Mouse (Mus musculus): ENCODE measurements at regions not wholly inside any gene's neighbourhood (a gene's known extent, or its start where the extent isn't known, plus 50 kb on each side); places are given as distances from the start of the nearest gene placed in this dataset.
A peak's percentile ranks its signal among the peaks of the same experiment; 100 is the strongest.
"Not testable (repeated sequence)": the region's sequence is repeated elsewhere in the genome, so short reads cannot be mapped to it uniquely, and the experiment has no call there.

DNA sequence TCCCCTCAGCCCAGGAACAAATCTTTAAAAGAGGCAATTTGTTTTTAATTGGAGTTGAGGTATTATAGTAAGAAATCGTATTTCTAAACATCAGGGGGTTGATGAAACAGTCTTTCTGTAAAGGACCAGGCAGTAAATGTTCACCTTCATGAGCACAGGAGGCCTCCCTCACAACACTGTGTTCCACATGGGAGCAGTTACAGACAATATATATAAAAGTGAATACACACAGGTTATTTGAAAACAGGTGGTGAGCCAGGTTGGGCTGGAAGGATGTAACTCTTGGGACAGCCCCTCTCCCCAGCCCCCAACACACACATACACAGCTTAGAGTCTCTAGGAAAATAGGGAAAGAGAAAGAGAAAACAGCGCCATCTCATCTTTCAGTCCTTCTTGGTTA lies 105.8 kb upstream of the Dyrk2 start:
- DNase-seq = no peak

GRCm38 (mm10) chr10:118973324-118973723 lies 103.3 kb upstream of the Dyrk2 start:
- DNase-seq = no peak

GRCm38 (mm10) chr10:118972626-118973025 lies 102.6 kb upstream of the Dyrk2 start:
- DNase-seq = no peak

DNA sequence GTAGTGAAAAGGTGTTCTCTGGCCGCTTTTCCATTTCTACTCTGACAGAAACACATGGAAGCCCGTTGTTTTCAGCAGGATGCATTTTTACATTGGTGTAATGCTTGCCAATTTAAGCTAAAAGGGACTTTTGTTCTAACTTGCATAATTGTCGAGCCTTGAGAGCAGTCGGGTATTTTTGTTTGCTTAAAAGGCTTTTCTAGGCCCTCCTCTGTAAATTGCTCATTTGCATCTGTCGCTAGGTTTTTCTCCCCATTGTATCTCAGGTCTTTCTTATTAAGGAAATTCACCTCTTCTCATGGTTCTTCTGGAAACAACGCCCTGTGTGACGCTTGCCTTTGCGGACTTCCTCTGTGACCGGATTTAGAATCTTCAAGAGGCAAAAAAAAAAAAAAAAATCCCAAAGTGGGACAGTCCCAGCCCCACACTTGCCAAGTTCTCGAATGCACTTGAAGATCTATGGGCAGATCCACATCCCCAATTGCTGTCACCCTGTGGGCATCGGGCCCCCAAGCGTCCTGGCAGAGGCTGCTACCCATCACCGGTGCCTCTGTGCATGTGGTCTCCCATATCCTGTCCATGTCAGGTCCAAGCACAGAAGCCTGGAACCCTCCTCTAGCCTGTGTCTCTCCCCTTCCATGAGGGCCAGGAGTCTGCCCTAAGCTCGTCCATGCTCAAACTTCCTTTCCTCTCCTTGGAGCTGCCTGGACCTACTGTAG lies 100.6 kb upstream of the Dyrk2 start:
- no peak for DNase-seq

DNA sequence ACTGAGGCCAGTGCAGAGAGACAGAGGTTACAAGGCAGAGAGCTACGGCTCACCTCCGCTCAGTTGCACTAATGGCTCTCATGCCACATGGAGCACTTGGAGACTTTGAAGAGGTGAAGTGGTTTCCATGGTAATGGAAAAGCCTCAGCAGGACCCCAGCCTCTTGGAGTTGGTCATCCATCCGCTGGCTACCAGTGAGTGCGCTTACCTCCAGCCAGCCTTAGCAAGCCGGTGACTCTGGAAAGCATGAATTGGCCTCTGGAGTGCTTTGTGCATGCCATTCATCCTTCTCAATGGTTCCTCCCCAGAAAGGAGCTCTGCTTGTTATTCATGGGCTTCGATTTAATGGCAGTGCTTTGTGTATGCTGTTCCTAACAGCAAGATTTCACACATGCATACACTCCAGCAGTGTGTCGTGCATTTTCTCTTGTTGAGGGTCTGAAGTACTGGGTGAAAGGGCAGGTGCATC lies 91.7 kb upstream of the Dyrk2 start:
- no peak for DNase-seq

DNA sequence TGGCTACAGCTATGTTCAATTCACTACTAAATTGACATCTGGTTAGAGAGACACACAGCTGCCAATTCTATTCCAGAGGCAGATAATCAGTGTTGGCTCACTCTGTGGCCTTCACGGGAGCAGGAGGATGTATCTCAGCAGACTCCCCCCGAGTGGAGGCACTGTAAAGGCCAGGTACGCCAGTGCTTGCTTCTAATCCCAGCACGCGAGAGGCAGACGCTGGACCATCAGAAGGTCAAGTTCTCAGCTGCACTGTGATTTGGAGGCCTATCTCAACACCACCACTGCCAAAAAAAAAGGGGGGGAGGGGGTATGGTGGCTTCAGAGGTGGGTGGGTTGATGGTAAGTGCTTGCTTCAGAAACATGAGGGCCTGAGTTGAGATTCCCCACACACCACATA lies 90.1 kb upstream of the Dyrk2 start:
- no peak for DNase-seq

- no peak for DNase-seq
These were observed 89.6 kb upstream of the Dyrk2 start for GRCm38 (mm10) chr10:118959623-118960022.

DNA sequence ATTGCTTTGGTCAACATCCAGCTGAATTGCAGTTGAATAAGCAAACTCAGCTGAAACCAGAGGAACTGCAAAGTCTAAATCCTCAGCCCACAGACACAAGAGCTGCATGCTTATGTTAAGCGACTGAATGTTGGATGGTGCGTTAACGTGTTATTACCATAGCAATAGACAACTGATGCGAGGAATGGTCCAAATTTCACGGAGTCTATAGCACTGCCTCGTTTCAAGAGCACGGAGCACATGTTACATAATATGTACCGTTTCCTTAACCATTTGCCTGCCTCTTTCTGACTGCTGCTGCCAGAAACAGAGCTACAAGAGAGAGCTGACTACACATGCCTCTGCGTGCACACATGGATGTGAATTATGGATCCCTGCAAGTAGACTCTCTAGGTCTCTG lies 86.3 kb upstream of the Dyrk2 start:
- DNase-seq = no peak

- no peak for DNase-seq
These were observed 83.4 kb upstream of the Dyrk2 start for GRCm38 (mm10) chr10:118953440-118953839.

DNA sequence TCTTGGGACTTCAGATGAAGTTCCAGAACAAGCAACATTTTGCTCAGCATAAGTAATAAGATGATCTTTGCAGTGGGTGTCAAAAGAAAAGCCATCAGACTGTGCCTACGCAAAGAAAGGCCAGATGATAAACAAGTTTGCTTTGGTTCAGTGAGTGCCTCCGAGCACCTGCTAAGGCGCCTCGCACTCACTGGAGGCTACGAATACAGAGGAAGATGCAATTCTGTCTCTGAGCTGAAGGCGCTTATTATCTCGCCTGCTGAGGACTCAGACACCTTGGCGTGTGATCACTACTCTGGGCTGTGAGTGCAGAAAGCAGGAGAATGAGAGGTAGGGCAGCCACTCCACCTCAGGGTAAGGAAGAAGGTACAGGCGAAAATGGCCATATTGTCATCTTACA lies 82.7 kb upstream of the Dyrk2 start:
- no peak for DNase-seq

GRCm38 (mm10) chr10:118947724-118948123 lies 77.7 kb upstream of the Dyrk2 start:
- peak; percentile 62 to 70 for DNase-seq

DNA sequence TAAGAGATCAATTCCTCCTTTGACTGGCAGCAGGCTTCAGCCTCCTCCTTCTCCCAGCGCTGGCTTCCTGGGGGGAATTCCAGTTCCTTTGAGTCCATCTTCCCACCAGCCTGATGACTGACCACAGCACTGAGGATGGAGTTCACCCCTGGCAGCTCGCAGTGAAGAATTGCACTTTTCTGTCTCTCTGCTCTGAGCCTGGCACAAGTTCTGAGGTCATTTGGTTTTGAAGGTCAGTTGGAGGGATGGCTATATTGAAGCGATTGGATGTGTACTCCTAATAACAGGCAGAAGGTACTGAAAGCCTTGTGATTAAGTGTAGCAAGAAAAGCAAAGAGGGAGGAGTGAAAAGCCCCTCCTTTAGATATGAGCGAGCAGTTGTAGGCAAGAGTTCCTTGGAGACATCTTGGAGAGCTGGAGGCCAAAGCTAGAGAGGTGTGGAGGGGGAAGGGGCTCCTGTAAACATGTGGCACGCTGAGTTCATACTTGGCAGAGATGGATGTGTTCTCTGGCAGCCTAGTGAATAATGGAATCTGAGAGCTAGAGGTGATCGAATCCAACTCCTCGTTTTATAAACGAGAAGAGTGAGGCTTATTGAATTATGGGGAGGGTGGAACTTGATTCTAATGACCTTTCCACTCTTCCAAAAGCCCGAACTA lies 77.1 kb upstream of the Dyrk2 start:
- DNase-seq = no peak

DNA sequence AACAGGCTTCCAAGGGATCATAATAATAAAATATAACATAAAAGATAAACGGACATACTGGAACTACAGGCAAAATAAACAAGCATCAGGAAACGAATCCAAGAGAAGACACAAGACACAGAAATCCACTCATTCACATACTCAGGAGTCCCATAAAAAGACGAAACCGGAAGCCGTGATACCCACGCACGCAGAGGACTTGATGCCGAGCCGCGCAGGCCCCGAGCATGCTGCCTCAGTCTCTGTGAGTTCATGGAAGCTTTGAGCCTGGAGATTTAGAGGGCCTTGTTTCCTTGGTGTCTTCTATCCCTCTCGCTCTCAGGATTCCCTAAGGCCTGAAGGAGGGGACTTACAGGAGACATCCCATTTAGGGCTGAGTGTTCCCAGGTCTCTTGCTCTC lies 57.3 kb upstream of the Dyrk2 start:
- peak; percentile 8 to 22 for DNase-seq

GRCm38 (mm10) chr10:118923473-118924185 lies 53.6 kb upstream of the Dyrk2 start:
- DNase-seq = peak; percentile 7 to 19

DNA sequence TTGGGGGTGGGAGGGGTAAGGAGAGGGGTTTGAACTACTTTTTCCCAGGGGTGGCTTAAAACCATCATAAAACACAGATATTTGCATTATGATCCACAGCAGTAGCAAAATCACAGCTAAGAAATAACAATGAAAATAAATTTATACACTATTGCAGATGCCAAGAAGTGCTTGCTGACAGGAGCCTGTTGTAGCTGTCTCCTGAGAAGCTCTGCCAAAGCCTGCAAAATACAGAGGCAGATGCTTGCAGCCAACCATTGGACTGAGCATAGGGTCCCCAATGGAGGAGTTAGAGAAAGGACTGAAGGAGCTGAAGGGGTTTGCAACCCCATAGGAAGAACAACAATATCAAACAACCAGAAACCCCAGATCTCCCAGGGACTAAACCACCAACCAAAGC lies 52.1 kb upstream of the Dyrk2 start:
- not testable (repeated sequence) for DNase-seq

All from kidney, postnatal 4 days (tissue).